Mouse (Mus musculus): Measurements from ENCODE around the gene Cnih2.

- peak; percentile 67 for TF ChIP-seq CTCF (IDR thresholded peaks at IDR 0.05; ENCODE audit: low read depth, low read length)
- TF ChIP-seq EP300 (IDR thresholded peaks at IDR 0.05; ENCODE audit: insufficient read depth, low read depth, low read length): no peak
- TF ChIP-seq POLR2A (IDR thresholded peaks at IDR 0.05; ENCODE audit: insufficient read depth, low read length): no peak
Observed at GRCm38 (mm10) chr19:5056251-5056650, 42.1 kb downstream of the Cnih2 start.
